Mouse (Mus musculus) MN1 (cell line): ENCODE measurements around the gene Prkn.

Source experiments
- DNase-seq: peaks from one replicate; pipeline ENCODE4 v3.0.0-alpha.2; 2016; ENCODE audit warnings: low spot score

Prkn gene

GRCm38 (mm10) chr17:11644873-11645464, 804.8 kb downstream of the Prkn start:
- DNase-seq = no peak

- no peak for DNase-seq
Observed at GRCm38 (mm10) chr17:11656397-11656796, 816.2 kb downstream of the Prkn start.

- DNase-seq = no peak
Observed at GRCm38 (mm10) chr17:11656878-11657277, 816.7 kb downstream of the Prkn start.

GRCm38 (mm10) chr17:11661898-11662297, 821.7 kb downstream of the Prkn start:
- no peak for DNase-seq

- no peak for DNase-seq
Observed at GRCm38 (mm10) chr17:11663437-11663836, 823.3 kb downstream of the Prkn start.

GRCm38 (mm10) chr17:11664610-11665345, 824.6 kb downstream of the Prkn start:
- no peak for DNase-seq

GRCm38 (mm10) chr17:11679716-11680115, 839.5 kb downstream of the Prkn start:
- DNase-seq = no peak

GRCm38 (mm10) chr17:11680456-11680855, 840.3 kb downstream of the Prkn start:
- DNase-seq = no peak

- no peak for DNase-seq
Observed at GRCm38 (mm10) chr17:11681825-11682372, 841.7 kb downstream of the Prkn start.

GRCm38 (mm10) chr17:11705005-11705404, 864.8 kb downstream of the Prkn start:
- DNase-seq = no peak

- DNase-seq = no peak
Observed at GRCm38 (mm10) chr17:11705761-11706160, 865.6 kb downstream of the Prkn start.

GRCm38 (mm10) chr17:11712066-11712465, 871.9 kb downstream of the Prkn start:
- DNase-seq = no peak

GRCm38 (mm10) chr17:11719801-11720200, 879.6 kb downstream of the Prkn start:
- no peak for DNase-seq

GRCm38 (mm10) chr17:11721906-11722305, 881.7 kb downstream of the Prkn start:
- DNase-seq = no peak

- no peak for DNase-seq
Observed at GRCm38 (mm10) chr17:11722478-11722877, 882.3 kb downstream of the Prkn start.

GRCm38 (mm10) chr17:11724135-11724534, 884.0 kb downstream of the Prkn start:
- no peak for DNase-seq

- DNase-seq = no peak
Observed at GRCm38 (mm10) chr17:11727101-11727500, 886.9 kb downstream of the Prkn start.

GRCm38 (mm10) chr17:11728294-11728693, 888.1 kb downstream of the Prkn start:
- no peak for DNase-seq

GRCm38 (mm10) chr17:11730656-11731594, 890.7 kb downstream of the Prkn start:
- DNase-seq = no peak

- no peak for DNase-seq
Observed at GRCm38 (mm10) chr17:11735158-11735877, 895.1 kb downstream of the Prkn start.

- no peak for DNase-seq
Observed at GRCm38 (mm10) chr17:11736531-11736930, 896.3 kb downstream of the Prkn start.

GRCm38 (mm10) chr17:11737905-11738304, 897.7 kb downstream of the Prkn start:
- no peak for DNase-seq
